Mouse (Mus musculus) heart, postnatal 0 days (tissue): ENCODE results near the gene Dmac1.
"Not testable (repeated sequence)": the region's sequence is repeated elsewhere in the genome, so short reads cannot be mapped to it uniquely, and the experiment has no call there.

Source experiments
- CTCF ChIP-seq: IDR thresholded peaks from 2 replicates; pipeline ENCODE4 v1.5.1; 2016; ENCODE audit warnings: antibody characterized with exemption, control low read depth, low read depth
- EP300 ChIP-seq: IDR thresholded peaks from 2 replicates; pipeline ENCODE4 v1.6.1; 2016; ENCODE audit warnings: antibody characterized with exemption, low read depth

- TF ChIP-seq CTCF, EP300: not testable (repeated sequence)
These were observed 43.5 kb downstream of the Dmac1 start for GRCm38 (mm10) chr4:75234602-75235001.
